Mouse (Mus musculus) forebrain, embryonic 11.5 days (tissue): ENCODE results near the gene Mlxipl. TPM values are rescaled to one million over a fixed set of nuclear protein-coding genes. Genes with fewer than 3 reads are reported as not detected.
"Not testable (repeated sequence)": the region's sequence is repeated elsewhere in the genome, so short reads cannot be mapped to it uniquely, and the experiment has no call there.

Experiments used
- ATAC-seq: fragments of 200-750 bp; cut with Nextera tagmentation; replicated peaks from 2 replicates; pipeline ENCODE4 v1.8.0; 2017; ENCODE audit warnings: moderate TSS enrichment; ENCODE audit not compliant: low FRiP score
- DNase-seq: peaks from one replicate; pipeline ENCODE4 v3.0.0-alpha.2; 2017; ENCODE audit warnings: low spot score
- H3K27ac ChIP-seq: fragments of 300-500 bp; sonication (generic); 2 replicates; pipeline ENCODE4 v1.5.1; 2014; ENCODE audit warnings: low read depth, low read length
- H3K27me3 ChIP-seq: fragments of 300-500 bp; sonication (generic); 2 replicates; pipeline ENCODE4 v1.6.1; 2014; ENCODE audit warnings: mild to moderate bottlenecking, low read length, mixed read lengths; ENCODE audit not compliant: control insufficient read depth, insufficient read depth
- H3K36me3 ChIP-seq: fragments of 300-500 bp; sonication (generic); 2 replicates; pipeline ENCODE4 v1.6.1; 2014; ENCODE audit warnings: mild to moderate bottlenecking, low read length, moderate library complexity, mixed read lengths; ENCODE audit not compliant: control insufficient read depth, insufficient read depth
- H3K4me1 ChIP-seq: fragments of 300-500 bp; sonication (generic); replicated peaks from 2 replicates; pipeline ENCODE4 v1.6.1; 2014; ENCODE audit warnings: low read length, mixed read lengths; ENCODE audit not compliant: control insufficient read depth, insufficient read depth
- H3K4me2 ChIP-seq: fragments of 300-500 bp; sonication (generic); 2 replicates; pipeline ENCODE4 v1.6.1; 2014; ENCODE audit warnings: low read depth, mild to moderate bottlenecking, low read length, moderate library complexity, mixed read lengths; ENCODE audit not compliant: severe bottlenecking
- H3K4me3 ChIP-seq: fragments of 300-500 bp; sonication (generic); 2 replicates; pipeline ENCODE4 v1.5.1; 2014; ENCODE audit warnings: low read depth, low read length
- H3K9ac ChIP-seq: fragments of 300-500 bp; sonication (generic); 2 replicates; pipeline ENCODE4 v1.6.1; 2014; ENCODE audit warnings: low read length
- H3K9me3 ChIP-seq: fragments of 300-500 bp; sonication (generic); 2 replicates; pipeline ENCODE4 v1.6.1; 2016; ENCODE audit warnings: low read length, mixed read lengths; ENCODE audit not compliant: control insufficient read depth
- WGBS: fragments of 180-500 bp; shearing (Covaris S2); extraction: QIAGEN DNeasy Blood & Tissue Kit; methylation state at CpG from one replicate; pipeline ENCODE4 v1.1.7; 2014; 5-methylcytosine and 5-hydroxymethylcytosine counted together
- polyA plus RNA-seq: library from polyadenylated mRNA; unstranded; fragments of >200 nt; fragmentation: Nextera tagmentation; extraction: Ambion mirVana; gene quantifications from 2 replicates; pipeline ENCODE4 v1.2.1, GENCODE M21; 2014

Mlxipl gene
- polyA plus RNA-seq, 1 experiment from 2014 or later = 2.4 TPM

- Histone ChIP-seq H3K27ac (0 out of 2 replicates have a peak within 1 kb of the TSS, but pooled peaks have one; percentile 31), H3K4me3 (peak within 1 kb of the TSS; percentile 92), H3K9me3 (no peaks in the 10 kb centered on the region), H3K4me2 (peak within 1 kb of the TSS; percentile 93), H3K36me3 (peaks cover 5% of the 10 kb centered on the region; the same call in 1 of the 2 replicates), H3K9ac (peak within 1 kb of the TSS; percentile 84), H3K27me3 (no peaks in the 10 kb centered on the region), H3K4me1 (no peaks in the 10 kb centered on the region)
- WGBS = under 1% methylated on average over 52 of the region's 52 CpGs
- DNase-seq (peak; percentile 99), ATAC-seq (peak; percentile 97)
These were observed 25.9 kb upstream of the Mlxipl start, which contains the start of gene Dnajc30 for GRCm38 (mm10) chr5:135063629-135064381. Gene Dnajc30, plus strand, starts transcription at chr5:135064202.

DNA sequence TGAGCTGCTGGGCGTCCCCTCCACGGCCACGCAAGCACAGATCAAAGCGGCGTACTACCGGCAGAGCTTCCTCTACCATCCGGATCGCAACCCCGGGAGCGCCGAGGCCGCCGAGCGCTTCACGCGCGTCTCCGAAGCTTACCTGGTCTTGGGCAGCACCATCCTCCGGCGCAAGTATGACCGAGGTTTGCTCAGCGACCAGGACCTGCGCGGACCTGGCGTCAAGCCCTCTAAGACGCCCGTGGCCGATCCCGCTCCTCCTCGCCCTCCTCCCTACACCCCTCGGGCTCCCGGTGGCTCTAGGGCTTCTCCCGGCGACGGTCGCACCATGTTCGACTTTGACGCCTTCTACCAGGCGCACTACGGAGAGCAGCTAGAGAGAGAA lies 25.3 kb upstream of the Mlxipl start:
- under 1% methylated on average over 40 of the region's 40 CpGs for WGBS

GRCm38 (mm10) chr5:135064909-135065446 lies 24.7 kb upstream of the Mlxipl start, which contains the start of gene Bud23:
Gene Bud23, minus strand, starts transcription at chr5:135064959.
- peak within 1 kb of the TSS; percentile 92 for H3K4me3 ChIP-seq
- ATAC-seq, DNase-seq, H3K9me3 ChIP-seq, H3K36me3 ChIP-seq, H3K27me3 ChIP-seq, H3K4me1 ChIP-seq: not testable (repeated sequence)
- 79% methylated on average over 9 of the region's 9 CpGs for WGBS
- 0 out of 2 replicates have a peak within 1 kb of the TSS, but pooled peaks have one; percentile 31 for H3K27ac ChIP-seq
- H3K4me2 ChIP-seq = peak within 1 kb of the TSS; percentile 93
- H3K9ac ChIP-seq = peak within 1 kb of the TSS; percentile 84

More for the DNA sequence above, 25.3 kb upstream of the Mlxipl start:
- Histone ChIP-seq H3K4me1 (no peaks in the 10 kb centered on the region), H3K27me3 (no peaks in the 10 kb centered on the region), H3K36me3 (peaks cover 5% of the 10 kb centered on the region; the same call in 1 of the 2 replicates), H3K27ac (0 out of 2 replicates have a peak overlapping the region, but pooled peaks have one; percentile 31), H3K4me3 (peak overlapping the region; percentile 92), H3K9me3 (no peaks in the 10 kb centered on the region), H3K9ac (peak overlapping the region; percentile 84), H3K4me2 (peak overlapping the region; percentile 93)
- DNase-seq (no peak), ATAC-seq (peak; percentile 65)

DNA sequence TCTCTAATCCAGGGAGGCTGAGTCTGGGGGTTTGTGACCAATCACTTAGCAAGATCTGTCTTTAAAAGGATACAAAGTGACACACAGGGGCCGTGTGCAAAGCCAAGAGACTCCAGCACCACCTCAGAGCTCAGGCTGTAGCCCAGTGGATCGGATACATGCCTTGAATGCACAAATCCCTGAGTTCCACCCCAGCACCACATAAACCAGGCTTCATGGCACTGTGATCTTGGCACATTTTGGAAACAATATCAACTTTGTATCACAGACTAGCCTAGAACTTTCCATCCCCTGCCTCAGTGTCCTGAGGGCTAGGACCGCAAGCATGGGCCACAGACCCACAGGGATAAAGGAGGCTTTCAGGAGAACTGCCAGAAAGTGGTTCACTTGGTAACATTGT lies 23.7 kb upstream of the Mlxipl start:
- H3K4me2 ChIP-seq = no peak overlapping the region
- H3K9me3 ChIP-seq = no peaks in the 10 kb centered on the region
- H3K9ac ChIP-seq = no peak overlapping the region
- ATAC-seq (no peak), DNase-seq (no peak)
- H3K36me3 ChIP-seq = no peaks in the 10 kb centered on the region; the same call in 1 of the 2 replicates
- WGBS = 84% methylated on average over 3 of the region's 3 CpGs
- no peaks in the 10 kb centered on the region for H3K4me1 ChIP-seq
- H3K27ac ChIP-seq = no peak overlapping the region
- no peaks in the 10 kb centered on the region for H3K27me3 ChIP-seq
- H3K4me3 ChIP-seq = no peak overlapping the region

DNA sequence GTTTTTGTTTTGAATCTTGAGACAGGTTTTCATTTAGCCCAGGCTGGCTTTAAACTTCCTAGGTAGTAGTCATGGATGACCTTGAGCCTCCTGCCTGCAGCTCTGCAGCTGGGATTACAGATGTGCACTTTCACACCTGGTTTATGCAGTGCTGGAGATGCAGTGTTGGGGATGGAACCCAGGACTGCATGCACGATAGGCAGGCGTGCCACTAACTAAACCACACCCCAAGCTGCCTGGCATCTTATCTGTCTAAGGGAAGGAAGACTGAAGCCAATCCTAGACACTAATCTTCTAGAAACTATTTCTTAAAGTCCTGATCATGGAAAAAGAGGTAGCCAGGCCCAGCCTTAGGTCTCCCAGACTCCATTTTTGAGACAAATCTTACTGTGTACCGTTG lies 19.2 kb upstream of the Mlxipl start:
- no peak overlapping the region for H3K9ac ChIP-seq
- no peak overlapping the region for H3K27ac ChIP-seq
- H3K4me3 ChIP-seq = no peak overlapping the region
- WGBS = 92% methylated on average over 3 of the region's 3 CpGs
- no peaks in the 10 kb centered on the region; the same call in 1 of the 2 replicates for H3K36me3 ChIP-seq
- peaks cover 5% of the 10 kb centered on the region for H3K4me1 ChIP-seq
- H3K27me3 ChIP-seq = no peaks in the 10 kb centered on the region
- no peaks in the 10 kb centered on the region for H3K9me3 ChIP-seq
- no peak overlapping the region for H3K4me2 ChIP-seq
- DNase-seq (no peak), ATAC-seq (no peak)

GRCm38 (mm10) chr5:135072061-135072460 lies 17.6 kb upstream of the Mlxipl start:
- no peak for ATAC-seq
- H3K36me3 ChIP-seq = no peaks in the 10 kb centered on the region; the same call in 1 of the 2 replicates
- WGBS = 94% methylated on average over 2 of the region's 2 CpGs

GRCm38 (mm10) chr5:135072720-135073119 lies 17.0 kb upstream of the Mlxipl start:
- H3K4me1 ChIP-seq = peaks cover 5% of the 10 kb centered on the region
- H3K27me3 ChIP-seq = no peaks in the 10 kb centered on the region
- ATAC-seq (no peak), DNase-seq (no peak)
- no peak overlapping the region for H3K4me3 ChIP-seq
- H3K9ac ChIP-seq = no peak overlapping the region
- WGBS = 74% methylated on average over 6 of the region's 6 CpGs
- no peak overlapping the region for H3K27ac ChIP-seq
- H3K36me3 ChIP-seq = no peaks in the 10 kb centered on the region; the same call in 1 of the 2 replicates
- no peak overlapping the region for H3K4me2 ChIP-seq
- H3K9me3 ChIP-seq = no peaks in the 10 kb centered on the region

More at GRCm38 (mm10) chr5:135072061-135072460, 17.6 kb upstream of the Mlxipl start:
- Histone ChIP-seq H3K9me3 (no peaks in the 10 kb centered on the region), H3K4me3 (no peak overlapping the region), H3K27ac (no peak overlapping the region), H3K9ac (no peak overlapping the region), H3K4me2 (no peak overlapping the region), H3K27me3 (no peaks in the 10 kb centered on the region), H3K4me1 (peaks cover 5% of the 10 kb centered on the region)
- no peak for DNase-seq

DNA sequence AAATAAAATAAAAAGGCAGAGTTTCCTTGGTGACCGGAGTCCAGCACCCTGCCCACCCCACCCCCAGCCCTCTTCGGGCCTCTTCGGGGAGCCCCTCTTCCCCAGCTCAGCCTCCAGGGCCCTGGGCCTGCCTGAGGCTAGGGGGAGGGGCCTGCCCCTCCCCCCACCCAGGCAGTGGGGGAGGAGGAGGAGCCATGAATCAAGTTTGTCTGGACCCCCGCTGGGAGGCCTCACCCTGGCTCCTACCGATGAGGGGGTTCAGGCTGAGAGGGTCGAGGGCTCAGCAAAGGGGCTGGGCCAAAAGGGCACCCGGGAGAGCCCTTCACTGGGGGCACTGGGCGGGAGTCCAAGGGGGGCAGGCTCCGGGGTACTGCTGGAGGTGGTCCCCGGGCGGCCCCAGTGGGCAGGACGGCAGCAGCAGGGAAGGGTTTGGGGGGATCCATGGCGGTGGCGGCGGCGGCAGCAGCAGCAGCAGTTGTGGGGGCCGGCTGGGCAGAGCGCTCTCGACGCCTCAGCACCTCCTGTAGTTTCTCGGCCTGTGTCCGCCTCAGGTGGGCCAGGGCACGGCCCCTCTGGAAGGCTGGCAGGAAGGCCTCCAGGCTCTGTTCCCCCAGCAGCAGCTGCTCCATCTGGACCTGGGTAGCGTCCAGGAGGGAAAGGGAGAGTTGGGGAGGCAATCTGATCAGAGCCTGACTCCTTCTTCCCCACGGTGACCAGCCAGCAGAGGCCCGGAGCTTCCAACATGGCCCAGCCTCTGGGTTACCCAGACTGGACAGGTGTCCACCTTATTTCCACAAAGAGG lies 16.1 kb upstream of the Mlxipl start:
- WGBS = 20% methylated on average over 24 of the region's 26 CpGs
- ATAC-seq = no peak
- H3K36me3 ChIP-seq = no peaks in the 10 kb centered on the region; the same call in 1 of the 2 replicates
- H3K4me3 ChIP-seq = no peak overlapping the region
- H3K27ac ChIP-seq = no peak overlapping the region
- 0 out of 2 replicates have a peak overlapping the region, but pooled peaks have one; percentile 9 for H3K4me2 ChIP-seq
- no peaks in the 10 kb centered on the region for H3K9me3 ChIP-seq
- H3K27me3 ChIP-seq = no peaks in the 10 kb centered on the region
- no peak for DNase-seq
- H3K9ac ChIP-seq = no peak overlapping the region
- peaks cover 6% of the 10 kb centered on the region for H3K4me1 ChIP-seq
